Mouse (Mus musculus) MEL (cell line): Measurements from ENCODE around the gene C1s2.

Experiments used
- CHD2 ChIP-seq: IDR thresholded peaks from 2 replicates; pipeline ENCODE4 v1.6.1; 2011; ENCODE audit warnings: low read length, improper control_type of control experiment
- CTCF ChIP-seq, 3 experiments: IDR thresholded peaks in 2 of 3; conservative IDR thresholded peaks in 1 of 3; 2 replicates each; pipeline ENCODE4 v1.5.1; 2011 to 2012; ENCODE audit warnings: low read length in 3 of 3, low read depth in 2 of 3, mild to moderate bottlenecking in 2 of 3, improper control_type of control experiment in 1 of 3, inconsistent platforms in 1 of 3, mixed read lengths in 1 of 3, moderate library complexity in 1 of 3; ENCODE audit not compliant: control insufficient read depth in 1 of 3, insufficient read depth in 1 of 3, poor library complexity in 1 of 3, severe bottlenecking in 1 of 3
- GATA1 ChIP-seq: IDR thresholded peaks from 2 replicates; pipeline ENCODE4 v1.6.1; 2011; ENCODE audit warnings: low read depth, low read length, improper control_type of control experiment
- KAT2A ChIP-seq: conservative IDR thresholded peaks from 2 replicates; pipeline ENCODE4 v1.6.1; 2012; ENCODE audit warnings: low read depth, low read length, improper control_type of control experiment, inconsistent platforms
- ZC3H11A ChIP-seq: IDR thresholded peaks from 2 replicates; pipeline ENCODE4 v1.6.1; 2012; ENCODE audit warnings: low read depth, mild to moderate bottlenecking, inconsistent platforms, low read length, improper control_type of control experiment

GRCm38 (mm10) chr6:124678769-124679168 lies 42.9 kb upstream of the C1s2 start:
- no peak for TF ChIP-seq KAT2A
- no peak for TF ChIP-seq CTCF (IDR thresholded peaks at IDR 0.05 in 2 of 3, conservative IDR thresholded peaks at IDR 0.05 in 1 of 3; ENCODE audit: control insufficient read depth in 1 of 3, insufficient read depth in 1 of 3, low read depth in 2 of 3, low read length in 3 of 3, poor library complexity in 1 of 3, severe bottlenecking in 1 of 3)
- no peak for TF ChIP-seq GATA1
- TF ChIP-seq ZC3H11A, result no peak
- TF ChIP-seq CHD2, result no peak
